Mouse (Mus musculus) ES-E14 (cell line): ENCODE measurements around the gene Tmem45a. TPM values are rescaled to one million over a fixed set of nuclear protein-coding genes. Genes with fewer than 3 reads are reported as not detected.

Experiments used
- DNase-seq: peaks from one replicate; pipeline ENCODE4 v3.0.0-alpha.2; 2013; ENCODE audit warnings: low read depth, low spot score
- H3K27ac ChIP-seq: 2 replicates; pipeline ENCODE4 v1.5.1; 2012; ENCODE audit warnings: low read depth, mild to moderate bottlenecking, low read length, moderate library complexity, mixed read lengths; ENCODE audit not compliant: poor library complexity, insufficient read depth, severe bottlenecking
- H3K36me3 ChIP-seq: 2 replicates; pipeline ENCODE4 v1.6.1; 2012; ENCODE audit warnings: mild to moderate bottlenecking, low read length, moderate library complexity, mixed read lengths; ENCODE audit not compliant: control insufficient read depth, poor library complexity, insufficient read depth, severe bottlenecking
- H3K4me1 ChIP-seq, 2 experiments: fragments of 150-350 bp in 1 of 2; sonication (generic) in 1 of 2; 2 replicates each; pipeline ENCODE4 v1.6.1; 2012; ENCODE audit warnings: low read length in 2 of 2, mild to moderate bottlenecking in 1 of 2, mixed read lengths in 1 of 2; ENCODE audit not compliant: control insufficient read depth in 2 of 2, insufficient read depth in 2 of 2, poor library complexity in 1 of 2
- H3K4me3 ChIP-seq, 2 experiments: fragments of 150-350 bp in 1 of 2; sonication (generic) in 1 of 2; 2 replicates each; pipeline ENCODE4 v1.5.1; 2012; ENCODE audit warnings: low read length in 2 of 2, low read depth in 1 of 2, mild to moderate bottlenecking in 1 of 2, mixed read lengths in 1 of 2; ENCODE audit not compliant: insufficient read depth in 1 of 2, poor library complexity in 1 of 2, severe bottlenecking in 1 of 2
- H3K9ac ChIP-seq: 2 replicates; pipeline ENCODE4 v1.6.1; 2012; ENCODE audit warnings: low read depth, mild to moderate bottlenecking, low read length, mixed read lengths; ENCODE audit not compliant: poor library complexity, insufficient read depth, severe bottlenecking
- H3K9me3 ChIP-seq: fragments of 150-350 bp; sonication (generic); 2 replicates; pipeline ENCODE4 v1.6.1; 2012; ENCODE audit warnings: low read depth, mild to moderate bottlenecking, low read length; ENCODE audit not compliant: control insufficient read depth, insufficient read depth
- CHD2 ChIP-seq: IDR thresholded peaks from 2 replicates; pipeline ENCODE4 v1.6.1; 2014; ENCODE audit warnings: mild to moderate bottlenecking, low read depth, low read length, inconsistent platforms
- HCFC1 ChIP-seq: IDR thresholded peaks from 2 replicates; pipeline ENCODE4 v1.6.1; 2012; ENCODE audit warnings: low read length, inconsistent platforms, borderline replicate concordance; ENCODE audit not compliant: insufficient read depth
- MAFK ChIP-seq: IDR thresholded peaks from 2 replicates; pipeline ENCODE4 v1.6.1; 2014; ENCODE audit warnings: mild to moderate bottlenecking, low read depth, low read length, inconsistent platforms; ENCODE audit not compliant: insufficient read depth
- ZC3H11A ChIP-seq: IDR thresholded peaks from 2 replicates; pipeline ENCODE4 v1.6.1; 2012; ENCODE audit warnings: low read depth, mild to moderate bottlenecking, inconsistent platforms, low read length, borderline replicate concordance
- ZNF384 ChIP-seq: IDR thresholded peaks from 2 replicates; pipeline ENCODE4 v1.6.1; 2012; ENCODE audit warnings: low read depth, low read length, inconsistent platforms
- in situ Hi-C, 2 experiments: fragments of 600-800 bp; cut with MboI; formaldehyde crosslinking; loops; one replicate each; pipeline ENCODE4 v1.15.1; 2025; ENCODE audit warnings: low sequenced_read_pairs in 2 of 2, inconsistent platforms in 1 of 2; ENCODE audit not compliant: unreplicated experiment in 2 of 2
- total RNA-seq: library from RNA; depleted of rRNA; stranded (reverse); fragments of 300-350 nt; gene quantifications from 2 replicates; pipeline ENCODE4 v1.2.3, GENCODE M21; 2012

The Tmem45a gene
- total RNA-seq, 1 experiment = 13.8 TPM

- 0 out of 4 replicates have a peak, but pooled peaks cover 0 to 4% of the 10 kb centered on the region in 2 experiments for H3K4me1 ChIP-seq
- DNase-seq = peak; percentile 44
- no peaks in the 10 kb centered on the region for H3K36me3 ChIP-seq
- no peak overlapping the region for H3K9ac ChIP-seq
- in situ Hi-C loops = loop anchor here in 1 of 2 experiments (10.0 kb wide), 1 partner anchor 114 kb away; no protein-coding TSS in a partner anchor
- no peak overlapping the region for H3K4me3 ChIP-seq
- no peak overlapping the region for H3K27ac ChIP-seq
- no peaks in the 10 kb centered on the region for H3K9me3 ChIP-seq
- TF ChIP-seq MAFK = no peak
- TF ChIP-seq HCFC1 = no peak
- 0 out of 2 replicates have a peak, but pooled peaks have one; percentile 16 for TF ChIP-seq ZC3H11A
- TF ChIP-seq ZNF384 = no peak
- no peak for TF ChIP-seq CHD2
Observed at GRCm38 (mm10) chr16:56800469-56800868, 85.5 kb downstream of the Tmem45a start.

GRCm38 (mm10) chr16:56799541-56800029 lies 86.4 kb downstream of the Tmem45a start:
- no peak overlapping the region for H3K4me3 ChIP-seq
- in situ Hi-C loops = loop anchor here in 1 of 2 experiments (10.0 kb wide), 1 partner anchor 115 kb away; no protein-coding TSS in a partner anchor
- no peak for DNase-seq
- H3K36me3 ChIP-seq = no peaks in the 10 kb centered on the region
- 0 out of 4 replicates have a peak, but pooled peaks cover 0 to 4% of the 10 kb centered on the region in 2 experiments for H3K4me1 ChIP-seq
- no peaks in the 10 kb centered on the region for H3K9me3 ChIP-seq
- no peak overlapping the region for H3K27ac ChIP-seq
- H3K9ac ChIP-seq = no peak overlapping the region
- TF ChIP-seq HCFC1 (no peak), ZC3H11A (no peak), MAFK (no peak), CHD2 (no peak), ZNF384 (no peak)

- TF ChIP-seq ZNF384 = no peak
- no peak for TF ChIP-seq HCFC1
- no peak for TF ChIP-seq ZC3H11A
- TF ChIP-seq MAFK = no peak
- no peak for TF ChIP-seq CHD2
- Histone ChIP-seq H3K9me3 (no peaks in the 10 kb centered on the region), H3K9ac (no peak overlapping the region), H3K4me1 (0 out of 4 replicates have a peak, but pooled peaks cover 0 to 4% of the 10 kb centered on the region in 2 experiments), H3K27ac (no peak overlapping the region), H3K4me3 (no peak overlapping the region), H3K36me3 (no peaks in the 10 kb centered on the region)
- in situ Hi-C loops = no loop called here
- DNase-seq = no peak
Observed at GRCm38 (mm10) chr16:56798873-56799272, 87.1 kb downstream of the Tmem45a start.

GRCm38 (mm10) chr16:56795481-56796139 lies 90.4 kb downstream of the Tmem45a start, which contains the start of gene Adgrg7:
Gene Adgrg7, minus strand, starts transcription at chr16:56795855.
- Histone ChIP-seq H3K9ac (no peak within 1 kb of the TSS), H3K4me1 (0 out of 4 replicates have a peak, but pooled peaks cover 0 to 3% of the 10 kb centered on the region in 2 experiments), H3K36me3 (no peaks in the 10 kb centered on the region), H3K9me3 (no peaks in the 10 kb centered on the region), H3K27ac (no peak within 1 kb of the TSS), H3K4me3 (no peak within 1 kb of the TSS)
- DNase-seq = no peak
- TF ChIP-seq HCFC1 (no peak), CHD2 (no peak), MAFK (no peak), ZNF384 (no peak), ZC3H11A (no peak)
- in situ Hi-C loops = no loop called here
